In the genomic region with DNA sequence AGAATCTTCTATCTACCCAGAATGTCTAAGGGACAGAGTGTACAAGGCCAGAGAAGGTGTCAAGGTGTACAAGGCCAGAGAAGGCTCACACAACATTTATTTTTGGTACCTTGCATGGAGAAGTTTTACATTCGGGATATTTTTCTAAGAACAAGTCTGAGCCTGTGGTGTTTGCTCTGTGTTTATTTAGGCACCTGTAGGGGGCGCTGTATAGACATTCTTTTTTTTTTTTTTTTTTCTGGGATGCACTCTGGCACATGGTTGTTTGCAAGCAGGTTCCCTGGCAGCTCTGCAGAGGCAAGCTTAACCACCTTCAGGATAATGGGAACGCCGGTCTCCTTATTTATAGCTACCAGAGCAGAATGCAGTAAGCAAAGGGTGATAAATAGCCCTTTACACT, we compare ENCODE assay signal across 20 mouse cellular contexts.
DNase-seq lines count a peak whose midpoint lies in the region; ATAC-seq and TF ChIP-seq lines count a peak whose summit lies in the region.
"Had no signal": no experiment of that assay in that cellular context is flagged by ENCODE, and none has a peak within 500 bp of the region (broad histone marks: within the 10 kb centered on the region; RNA-seq: fewer than 3 reads in every experiment).

No protein-coding gene starts in this region.

- ATAC-seq in lung, embryonic 14.5 days (ENCODE audit: insufficient read depth), result peak; percentile 19; the same call in 1 of the 2 replicates
- ATAC-seq in hindbrain, embryonic 16.5 days, result 0 out of 2 replicates have a peak, but pooled peaks have one; percentile 31
- ATAC-seq in heart, embryonic 12.5 days (ENCODE audit: insufficient number of reproducible peaks, low FRiP score), result no peak

- H3K36me3 ChIP-seq in lung, embryonic 14.5 days (ENCODE audit: insufficient read depth), result no peaks in the 10 kb centered on the region
- no peaks in the 10 kb centered on the region for H3K36me3 ChIP-seq in E14TG2a.4 (ENCODE audit: insufficient read depth, low read length)
- no peaks in the 10 kb centered on the region for H3K36me3 ChIP-seq in hindbrain, embryonic 16.5 days (ENCODE audit: control insufficient read depth, insufficient read depth, low read length)
- H3K36me3 ChIP-seq in heart, embryonic 12.5 days, result no peaks in the 10 kb centered on the region
- H3K36me3 ChIP-seq: embryonic facial prominence, embryonic 15.5 days; forebrain, embryonic 12.5 days; G1E; liver, embryonic 15.5 days had no signal

- no peak overlapping the region for H3K4me3 ChIP-seq in gastrocnemius, adult 2 months
- no peak overlapping the region for H3K4me3 ChIP-seq in lung, embryonic 14.5 days (ENCODE audit: low read depth, low read length)
- H3K4me3 ChIP-seq in E14TG2a.4 (replicated peaks; ENCODE audit: low read length), result no peak overlapping the region
- no peak overlapping the region for H3K4me3 ChIP-seq in hindbrain, embryonic 16.5 days (ENCODE audit: low read length)
- H3K4me3 ChIP-seq in heart, embryonic 12.5 days, result no peak overlapping the region
- H3K4me3 ChIP-seq: embryonic facial prominence, embryonic 15.5 days; forebrain, embryonic 12.5 days; liver, embryonic 15.5 days had no signal

- no peaks in the 10 kb centered on the region for H3K9me3 ChIP-seq in lung, embryonic 14.5 days (ENCODE audit: low read depth, low read length)
- no peaks in the 10 kb centered on the region for H3K9me3 ChIP-seq in E14TG2a.4 (ENCODE audit: low read length)
- no peaks in the 10 kb centered on the region for H3K9me3 ChIP-seq in hindbrain, embryonic 16.5 days (ENCODE audit: control insufficient read depth, low read length)
- no peaks in the 10 kb centered on the region for H3K9me3 ChIP-seq in heart, embryonic 12.5 days (replicated peaks)
- H3K9me3 ChIP-seq: embryonic facial prominence, embryonic 15.5 days; forebrain, embryonic 12.5 days; G1E; liver, embryonic 15.5 days had no signal

- no peak overlapping the region for H3K27ac ChIP-seq in gastrocnemius, adult 2 months
- no peak overlapping the region for H3K27ac ChIP-seq in lung, embryonic 14.5 days (ENCODE audit: low read depth)
- no peak overlapping the region for H3K27ac ChIP-seq in hindbrain, embryonic 16.5 days (ENCODE audit: low read depth, low read length)
- no peak overlapping the region for H3K27ac ChIP-seq in heart, embryonic 12.5 days (ENCODE audit: poor library complexity, severe bottlenecking)
- H3K27ac ChIP-seq: embryonic facial prominence, embryonic 15.5 days; forebrain, embryonic 12.5 days; liver, embryonic 15.5 days had no signal

- no peak overlapping the region for H3K4me2 ChIP-seq in lung, embryonic 14.5 days
- H3K4me2 ChIP-seq in hindbrain, embryonic 16.5 days (ENCODE audit: low read length), result no peak overlapping the region
- H3K4me2 ChIP-seq in heart, embryonic 12.5 days, result no peak overlapping the region
- H3K4me2 ChIP-seq: embryonic facial prominence, embryonic 15.5 days; forebrain, embryonic 12.5 days; liver, embryonic 15.5 days had no signal

- TF ChIP-seq CTCF in gastrocnemius, adult 2 months (IDR thresholded peaks at IDR 0.05), result peak; percentile 15; the same call in 1 of the 2 replicates
- peak; percentile 41; the same call in 1 of the 2 replicates for TF ChIP-seq CTCF in lung, embryonic 14.5 days (IDR thresholded peaks at IDR 0.05; ENCODE audit: low read depth)
- TF ChIP-seq CTCF in E14TG2a.4 (conservative IDR thresholded peaks at IDR 0.05; ENCODE audit: low read length), result peak; percentile 41

- no peak for DNase-seq in gastrocnemius, adult 2 months
- DNase-seq in gastrocnemius, postnatal 4 days (ENCODE audit: low spot score in 2 of 2), result no peak
- peak; percentile 23 for DNase-seq in lung, embryonic 14.5 days
- DNase-seq in lung, adult 18-20 months, result no peak
- DNase-seq in urinary bladder, adult 2 months (ENCODE audit: low spot score), result no peak
- DNase-seq: adrenal gland, postnatal 14 days; cerebellum, adult 8-10 months; heart, postnatal 14 days; kidney, adult 18-20 months; kidney, postnatal 4 days; layer of hippocampus, postnatal 36 days; right cerebral cortex, adult 18-20 months; thymus, postnatal 4 days had no signal

- H3K9ac ChIP-seq in lung, embryonic 14.5 days, result no peak overlapping the region
- H3K9ac ChIP-seq in hindbrain, embryonic 16.5 days (ENCODE audit: low read depth, low read length), result no peak overlapping the region
- H3K9ac ChIP-seq in heart, embryonic 12.5 days, result no peak overlapping the region
- H3K9ac ChIP-seq: embryonic facial prominence, embryonic 15.5 days; forebrain, embryonic 12.5 days; liver, embryonic 15.5 days had no signal

- peaks cover 8% of the 10 kb centered on the region for H3K4me1 ChIP-seq in lung, embryonic 14.5 days (ENCODE audit: insufficient read depth)
- no peaks in the 10 kb centered on the region for H3K4me1 ChIP-seq in E14TG2a.4 (replicated peaks; ENCODE audit: low read depth, low read length)
- H3K4me1 ChIP-seq in hindbrain, embryonic 16.5 days (ENCODE audit: control insufficient read depth, insufficient read depth, low read depth, low read length), result peaks cover 12% of the 10 kb centered on the region
- H3K4me1 ChIP-seq in heart, embryonic 12.5 days (replicated peaks), result peaks cover 12% of the 10 kb centered on the region
- H3K4me1 ChIP-seq: liver, embryonic 15.5 days had no signal

- intact Hi-C loops in gastrocnemius, adult 2 months (cut with DNase I), result no loop called here

- 46% methylated on average over 4 of the region's 4 CpGs for WGBS in lung, embryonic 14.5 days
- WGBS in hindbrain, embryonic 16.5 days, result 52% methylated on average over 4 of the region's 4 CpGs
- 60% methylated on average over 4 of the region's 4 CpGs for WGBS in heart, embryonic 12.5 days

- H3K27me3 ChIP-seq in lung, embryonic 14.5 days (ENCODE audit: insufficient read depth, low read length), result no peaks in the 10 kb centered on the region
- H3K27me3 ChIP-seq in E14TG2a.4 (ENCODE audit: insufficient read depth, low read length), result peaks cover 5% of the 10 kb centered on the region; the same call in 1 of the 2 replicates
- no peaks in the 10 kb centered on the region for H3K27me3 ChIP-seq in hindbrain, embryonic 16.5 days (replicated peaks; ENCODE audit: control insufficient read depth, insufficient read depth, low read length)
- H3K27me3 ChIP-seq in heart, embryonic 12.5 days (replicated peaks), result no peaks in the 10 kb centered on the region
- H3K27me3 ChIP-seq: embryonic facial prominence, embryonic 15.5 days; forebrain, embryonic 12.5 days; liver, embryonic 15.5 days had no signal
